Mouse (Mus musculus): Measurements from ENCODE around the gene Rpl29.

The Rpl29 gene

GRCm38 (mm10) chr9:106473081-106473752 is 44.0 kb downstream of the Rpl29 start:
- DNase-seq (ENCODE audit: low spot score): no peak

DNA sequence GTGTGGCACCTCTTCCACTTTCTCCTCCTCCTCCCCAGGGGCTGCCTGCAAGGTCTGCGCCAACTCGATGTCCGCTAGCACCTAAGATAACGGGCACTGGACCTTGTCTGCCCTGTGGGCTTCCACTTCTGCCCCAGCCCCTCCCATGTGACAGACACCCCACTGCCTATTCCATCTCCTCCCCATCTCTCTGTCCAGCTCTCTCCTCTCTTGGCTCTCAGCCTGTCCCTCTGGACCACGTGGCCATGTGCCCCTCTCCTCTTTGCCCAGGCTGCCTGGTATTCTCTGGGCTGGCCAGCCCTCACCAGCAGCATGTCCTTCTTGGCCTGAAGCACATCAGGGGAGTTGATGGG is 44.5 kb downstream of the Rpl29 start:
- DNase-seq (ENCODE audit: low spot score): no peak

DNA sequence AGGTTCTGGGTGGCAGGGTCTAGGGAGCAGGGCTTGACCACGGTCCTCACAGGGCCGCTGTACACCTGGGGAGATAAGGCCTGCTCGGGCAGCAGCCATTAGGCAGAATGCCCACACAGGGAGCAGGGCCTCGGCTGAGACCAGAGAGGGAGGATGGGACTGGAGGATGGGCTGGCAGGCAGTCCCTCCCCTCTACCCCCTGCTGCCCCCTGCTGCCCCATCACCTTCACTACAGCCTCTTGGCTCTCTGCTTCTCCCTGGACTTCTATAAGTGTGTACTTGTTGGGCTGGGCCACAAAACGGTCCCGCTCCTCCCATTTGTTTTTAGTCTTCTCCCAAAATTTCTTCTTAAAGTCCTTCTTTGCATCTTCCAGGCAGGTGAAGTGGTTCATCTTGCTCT is 45.2 kb downstream of the Rpl29 start:
- DNase-seq (ENCODE audit: low spot score): peak; percentile 62

GRCm38 (mm10) chr9:106475046-106475445 is 45.8 kb downstream of the Rpl29 start:
- DNase-seq (ENCODE audit: low spot score): peak; percentile 20

GRCm38 (mm10) chr9:106475663-106476001 is 46.4 kb downstream of the Rpl29 start, which contains the start of gene Rrp9:
Gene Rrp9, plus strand, starts transcription at chr9:106475963.
- DNase-seq (ENCODE audit: low spot score): no peak

DNA sequence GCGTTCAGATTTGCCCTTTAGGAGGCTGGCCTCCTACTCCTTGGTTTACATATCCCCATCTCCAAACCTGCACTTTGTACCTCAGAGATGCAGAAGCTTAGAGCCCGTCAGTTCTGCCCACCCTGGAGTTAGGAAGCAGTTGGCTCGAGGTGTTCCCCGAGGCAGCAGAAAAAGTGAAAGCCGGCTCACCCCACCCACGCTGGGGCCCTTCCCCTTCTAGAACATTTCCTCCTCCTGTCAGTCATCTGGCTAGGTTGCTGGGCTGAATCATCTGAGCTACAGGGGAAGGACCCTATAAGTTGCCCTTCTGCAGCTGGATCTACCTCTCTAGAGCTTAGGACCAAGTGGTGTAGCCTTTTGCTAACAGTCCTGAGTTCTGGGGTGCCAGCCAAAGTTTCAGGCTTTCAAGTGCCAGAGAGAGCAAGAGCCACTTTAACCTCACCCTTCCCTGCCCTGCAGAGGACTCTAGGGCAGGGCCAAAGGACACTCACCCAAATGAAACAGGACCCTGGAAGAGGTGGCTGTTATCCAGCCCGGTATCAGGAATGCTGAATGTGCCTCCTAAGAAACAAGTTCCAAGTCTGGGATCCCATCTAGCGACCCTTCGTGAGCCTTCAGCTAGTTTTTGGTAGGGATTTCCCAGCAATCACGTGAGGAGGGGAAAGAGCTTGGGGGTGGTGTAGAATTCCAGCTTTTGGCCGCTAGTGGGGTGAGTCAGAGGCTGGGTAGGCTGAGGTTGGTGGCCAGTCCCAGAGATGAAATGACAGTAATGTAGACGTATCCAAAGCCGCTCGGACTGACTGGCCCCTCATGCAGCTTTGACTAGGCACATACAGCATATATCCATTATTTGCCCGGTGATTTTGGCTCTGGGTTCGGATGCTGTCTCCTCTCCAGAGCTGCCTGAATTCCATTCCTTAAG is 47.0 kb downstream of the Rpl29 start:
- DNase-seq (ENCODE audit: low spot score): peak; percentile 52

GRCm38 (mm10) chr9:106476924-106477484 is 47.8 kb downstream of the Rpl29 start, which contains the start of gene Parp3:
Gene Parp3, minus strand, starts transcription at chr9:106476949.
- peak; percentile 91 for DNase-seq (ENCODE audit: low spot score)

GRCm38 (mm10) chr9:106477649-106478048 is 48.4 kb downstream of the Rpl29 start:
- no peak for DNase-seq (ENCODE audit: low spot score)

DNA sequence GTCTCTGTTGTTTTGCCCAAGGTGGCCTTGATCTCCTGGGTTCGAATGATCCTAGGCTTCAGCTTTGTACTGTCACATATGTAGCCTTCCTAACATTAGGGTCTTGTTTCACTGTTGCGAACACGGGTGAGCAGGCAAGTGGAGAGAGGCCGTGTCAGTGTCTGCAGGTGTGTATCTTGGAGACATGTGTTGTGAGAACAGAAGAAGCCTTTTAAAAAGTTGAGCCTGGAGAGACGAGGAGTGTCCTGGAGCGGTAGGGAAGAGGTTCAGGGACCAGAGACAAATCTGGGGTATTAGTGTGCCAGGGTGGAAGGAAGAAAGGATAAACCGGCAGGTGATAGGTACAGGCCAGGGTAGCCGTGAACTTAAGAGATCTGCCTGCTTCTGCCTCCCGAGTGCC is 48.8 kb downstream of the Rpl29 start:
- DNase-seq (ENCODE audit: low spot score): peak; percentile 2

DNA sequence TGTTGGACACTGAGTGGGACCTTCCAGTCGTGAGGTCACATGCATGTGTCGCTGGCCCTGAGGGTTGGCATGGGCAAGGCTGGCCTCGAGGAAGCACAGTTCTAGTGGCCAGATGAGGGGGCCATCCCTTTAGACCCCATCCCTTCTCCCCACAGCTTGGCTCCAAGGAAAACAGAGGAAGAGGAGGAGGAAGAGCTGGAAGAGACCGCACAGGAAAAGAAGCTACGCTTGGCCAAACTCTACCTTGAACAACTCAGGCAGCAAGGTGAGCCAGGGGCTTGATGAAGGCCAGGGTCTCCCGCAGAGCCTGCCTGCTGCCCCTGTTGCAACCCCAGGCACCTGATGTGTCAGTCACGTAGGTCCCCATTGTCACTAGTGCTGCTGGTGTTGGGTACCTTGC is 51.3 kb downstream of the Rpl29 start:
- no peak for DNase-seq (ENCODE audit: low spot score)

GRCm38 (mm10) chr9:106481075-106481474 is 51.8 kb downstream of the Rpl29 start:
- DNase-seq (ENCODE audit: low spot score): no peak
